Mouse (Mus musculus) stomach, embryonic 16.5 days (tissue): Measurements from ENCODE around the gene Prr7. TPM values are rescaled to one million over a fixed set of nuclear protein-coding genes. Genes with fewer than 3 reads are reported as not detected.

ENCODE experiments used
- ATAC-seq: fragments of 200-750 bp; cut with Nextera tagmentation; 2 replicates; pipeline ENCODE4 v1.8.0; 2017; ENCODE audit warnings: moderate number of reproducible peaks, moderate TSS enrichment; ENCODE audit not compliant: insufficient read depth, low FRiP score
- H3K27ac ChIP-seq: fragments of 300-500 bp; sonication (generic); 2 replicates; pipeline ENCODE4 v1.5.1; 2014; ENCODE audit warnings: low read length
- H3K27me3 ChIP-seq: fragments of 300-500 bp; sonication (generic); 2 replicates; pipeline ENCODE4 v1.6.1; 2014; ENCODE audit warnings: low read length, control low read depth, mixed read lengths; ENCODE audit not compliant: control insufficient read depth, insufficient read depth
- H3K36me3 ChIP-seq: fragments of 300-500 bp; sonication (generic); 2 replicates; pipeline ENCODE4 v1.6.1; 2014; ENCODE audit warnings: low read length; ENCODE audit not compliant: control insufficient read depth, insufficient read depth
- H3K4me1 ChIP-seq: fragments of 300-500 bp; sonication (generic); 2 replicates; pipeline ENCODE4 v1.6.1; 2014; ENCODE audit warnings: low read length, control low read depth, mixed read lengths; ENCODE audit not compliant: control insufficient read depth, insufficient read depth
- H3K4me2 ChIP-seq: fragments of 300-500 bp; sonication (generic); 2 replicates; pipeline ENCODE4 v1.6.1; 2014; ENCODE audit warnings: low read depth, low read length, mixed read lengths
- H3K4me3 ChIP-seq: fragments of 300-500 bp; sonication (generic); replicated peaks from 2 replicates; pipeline ENCODE4 v1.5.1; 2014; ENCODE audit warnings: mild to moderate bottlenecking, low read length
- H3K9ac ChIP-seq: fragments of 300-500 bp; sonication (generic); 2 replicates; pipeline ENCODE4 v1.6.1; 2014; ENCODE audit warnings: low read length
- H3K9me3 ChIP-seq: fragments of 300-500 bp; sonication (generic); replicated peaks from 2 replicates; pipeline ENCODE4 v1.6.1; 2016; ENCODE audit warnings: low read length, control low read depth; ENCODE audit not compliant: control insufficient read depth
- WGBS: fragments of 180-500 bp; shearing (Covaris S2); extraction: QIAGEN DNeasy Blood & Tissue Kit; methylation state at CpG from one replicate; pipeline ENCODE4 v1.1.7; 2014; 5-methylcytosine and 5-hydroxymethylcytosine counted together
- polyA plus RNA-seq: library from polyadenylated mRNA; unstranded; fragments of >200 nt; fragmentation: Nextera tagmentation; extraction: Ambion mirVana; gene quantifications from 2 replicates; pipeline ENCODE4 v1.2.1, GENCODE M21; 2015

Gene Prr7
- polyA plus RNA-seq, 1 experiment from 2014 or later = 0.26 TPM

DNA sequence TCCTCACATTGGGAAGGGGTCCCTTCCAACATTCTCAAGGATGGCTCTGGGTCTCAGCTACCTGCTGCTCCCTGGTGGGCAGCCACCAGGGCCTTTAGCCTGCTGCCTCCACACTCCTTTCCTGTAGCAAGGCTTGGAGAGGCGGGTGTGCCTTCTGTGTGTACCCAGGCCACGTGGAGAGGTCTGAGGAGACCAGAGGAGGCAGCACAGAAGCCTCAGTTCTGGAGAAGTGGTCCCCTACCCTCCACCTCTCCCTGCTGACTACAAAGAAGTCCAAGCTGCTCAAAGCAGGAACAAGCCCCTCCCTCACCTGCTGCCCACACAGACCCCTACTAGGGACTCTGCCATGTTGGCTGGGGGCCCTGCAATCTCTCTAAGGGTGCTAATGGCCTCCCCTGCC, 30.2 kb downstream of the Prr7 start:
- H3K36me3 ChIP-seq = peaks cover 8% of the 10 kb centered on the region; the same call in 1 of the 2 replicates
- H3K27me3 ChIP-seq = no peaks in the 10 kb centered on the region
- ATAC-seq = no peak
- no peak overlapping the region for H3K4me3 ChIP-seq
- H3K4me2 ChIP-seq = no peak overlapping the region
- no peaks in the 10 kb centered on the region for H3K9me3 ChIP-seq
- H3K9ac ChIP-seq = no peak overlapping the region
- no peak overlapping the region for H3K27ac ChIP-seq
- peaks cover 7% of the 10 kb centered on the region; the same call in 1 of the 2 replicates for H3K4me1 ChIP-seq
- 20% methylated on average over 2 of the region's 2 CpGs for WGBS

DNA sequence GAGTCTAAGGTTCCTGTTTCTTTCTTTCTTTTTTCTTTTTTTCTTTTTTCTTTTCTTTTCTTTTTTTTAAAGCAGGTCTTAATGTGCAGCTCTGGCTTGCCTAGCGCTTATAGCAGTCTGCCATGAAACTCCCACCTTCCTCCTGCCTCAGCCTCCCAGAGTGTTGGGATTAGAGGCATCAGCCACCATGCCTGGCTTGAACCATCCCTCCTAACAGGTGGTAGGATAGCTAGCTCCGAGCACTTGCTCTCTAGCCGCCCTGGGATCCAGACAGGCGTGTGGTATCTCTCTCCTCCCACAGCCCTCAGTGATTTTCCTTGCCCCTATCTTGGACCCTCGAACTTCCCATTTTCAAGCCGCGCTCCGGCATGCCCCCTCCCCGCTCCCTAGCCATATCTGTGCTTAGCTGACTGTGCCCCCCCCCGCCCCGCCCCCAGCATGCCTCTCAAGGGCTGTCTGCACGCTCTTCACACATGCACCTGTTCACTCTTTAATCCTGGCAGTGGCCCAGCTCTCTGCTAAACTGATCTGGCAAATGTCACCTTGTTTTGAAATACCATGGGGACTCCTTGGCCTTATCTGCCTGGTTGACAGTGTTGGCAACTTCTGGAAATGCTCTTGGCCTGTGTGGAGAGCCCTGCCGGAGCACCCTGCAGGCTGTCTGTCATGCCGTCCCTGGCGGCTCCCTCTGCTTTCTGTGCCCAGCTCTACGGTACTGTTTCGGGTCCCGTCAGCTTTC, 31.0 kb downstream of the Prr7 start:
- Histone ChIP-seq H3K27me3 (no peaks in the 10 kb centered on the region), H3K4me2 (no peak overlapping the region), H3K9ac (no peak overlapping the region), H3K36me3 (peaks cover 8% of the 10 kb centered on the region; the same call in 1 of the 2 replicates), H3K27ac (no peak overlapping the region), H3K4me3 (no peak overlapping the region), H3K4me1 (peaks cover 7% of the 10 kb centered on the region; the same call in 1 of the 2 replicates), H3K9me3 (no peaks in the 10 kb centered on the region)
- WGBS = 15% methylated on average over 18 of the region's 18 CpGs
- peak; percentile 47; the same call in 1 of the 2 replicates for ATAC-seq

DNA sequence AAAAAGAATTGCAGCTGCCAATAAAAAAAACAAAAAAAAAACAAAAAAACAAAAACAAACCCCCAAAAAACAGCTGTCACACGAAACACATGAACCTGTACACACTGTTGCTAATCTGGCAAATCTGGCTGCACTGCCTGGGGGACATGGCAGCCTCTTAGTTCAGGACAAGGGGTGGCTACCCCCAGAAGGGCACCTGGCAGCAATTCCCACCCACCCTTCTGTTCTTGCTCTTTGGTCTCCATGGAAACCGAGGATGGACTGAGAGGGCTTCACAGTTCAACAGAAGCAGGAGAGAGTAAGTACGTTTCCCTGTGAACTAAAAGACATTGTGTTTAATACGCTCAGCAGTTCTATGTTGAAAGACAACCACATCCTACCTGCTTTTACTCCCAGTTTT, 31.6 kb downstream of the Prr7 start:
- H3K36me3 ChIP-seq = peaks cover 8% of the 10 kb centered on the region; the same call in 1 of the 2 replicates
- H3K9me3 ChIP-seq = no peaks in the 10 kb centered on the region
- no peak for ATAC-seq
- H3K27me3 ChIP-seq = no peaks in the 10 kb centered on the region
- H3K4me1 ChIP-seq = peaks cover 7% of the 10 kb centered on the region; the same call in 1 of the 2 replicates
- H3K4me2 ChIP-seq = no peak overlapping the region
- H3K27ac ChIP-seq = no peak overlapping the region
- H3K9ac ChIP-seq = no peak overlapping the region
- WGBS = 46% methylated on average over 4 of the region's 4 CpGs
- H3K4me3 ChIP-seq = no peak overlapping the region

DNA sequence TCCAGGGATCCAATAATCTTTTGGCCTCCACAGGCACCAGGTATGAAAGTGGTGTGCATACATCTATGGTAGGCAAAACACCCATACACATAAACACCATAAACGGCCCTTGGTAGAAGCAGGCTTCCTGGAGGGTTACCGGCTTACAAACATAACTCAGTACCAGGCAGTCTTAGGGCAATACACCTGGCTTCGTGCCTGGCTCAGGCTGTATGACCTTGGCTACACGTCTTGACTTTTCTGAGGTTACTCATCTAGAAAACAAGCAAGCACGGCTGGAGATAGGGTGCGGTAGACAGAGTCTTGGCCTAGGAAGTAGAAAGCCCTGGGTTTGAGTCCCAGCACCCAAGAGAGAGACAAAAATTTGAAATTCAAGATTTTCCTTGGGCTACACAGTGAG, 32.6 kb downstream of the Prr7 start:
- peaks cover 7% of the 10 kb centered on the region; the same call in 1 of the 2 replicates for H3K4me1 ChIP-seq
- WGBS = 81% methylated on average over 6 of the region's 6 CpGs
- no peak overlapping the region for H3K4me2 ChIP-seq
- H3K36me3 ChIP-seq = peaks cover 8% of the 10 kb centered on the region; the same call in 1 of the 2 replicates
- no peak for ATAC-seq
- H3K27ac ChIP-seq = no peak overlapping the region
- no peak overlapping the region for H3K9ac ChIP-seq
- no peak overlapping the region for H3K4me3 ChIP-seq
- no peaks in the 10 kb centered on the region for H3K27me3 ChIP-seq
- no peaks in the 10 kb centered on the region for H3K9me3 ChIP-seq

DNA sequence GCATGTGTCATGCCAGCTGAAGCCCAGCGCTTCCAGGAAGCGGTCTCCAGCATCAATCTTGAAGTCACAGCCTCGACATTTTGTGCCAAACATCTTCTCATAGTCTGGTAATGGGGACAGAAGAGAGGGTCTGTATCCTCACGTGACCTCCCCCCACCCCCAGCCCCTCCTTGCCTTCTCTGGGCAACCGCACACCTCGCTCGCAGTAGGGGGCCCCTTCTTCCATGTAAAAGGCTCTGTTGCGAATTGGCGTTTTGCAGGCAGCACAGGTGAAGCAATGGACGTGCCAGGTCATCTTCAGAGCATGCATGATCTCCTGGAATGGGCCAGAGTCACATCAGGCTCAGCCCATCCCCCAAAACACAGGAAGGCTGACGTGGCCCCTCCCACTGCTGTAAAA, 34.8 kb downstream of the Prr7 start:
- Histone ChIP-seq H3K27ac (no peak overlapping the region), H3K9ac (no peak overlapping the region), H3K4me3 (no peak overlapping the region), H3K4me2 (no peak overlapping the region), H3K36me3 (peaks cover 8% of the 10 kb centered on the region; the same call in 1 of the 2 replicates), H3K9me3 (no peaks in the 10 kb centered on the region), H3K27me3 (no peaks in the 10 kb centered on the region), H3K4me1 (peaks cover 7% of the 10 kb centered on the region; the same call in 1 of the 2 replicates)
- ATAC-seq = no peak
- WGBS = 51% methylated on average over 11 of the region's 11 CpGs

DNA sequence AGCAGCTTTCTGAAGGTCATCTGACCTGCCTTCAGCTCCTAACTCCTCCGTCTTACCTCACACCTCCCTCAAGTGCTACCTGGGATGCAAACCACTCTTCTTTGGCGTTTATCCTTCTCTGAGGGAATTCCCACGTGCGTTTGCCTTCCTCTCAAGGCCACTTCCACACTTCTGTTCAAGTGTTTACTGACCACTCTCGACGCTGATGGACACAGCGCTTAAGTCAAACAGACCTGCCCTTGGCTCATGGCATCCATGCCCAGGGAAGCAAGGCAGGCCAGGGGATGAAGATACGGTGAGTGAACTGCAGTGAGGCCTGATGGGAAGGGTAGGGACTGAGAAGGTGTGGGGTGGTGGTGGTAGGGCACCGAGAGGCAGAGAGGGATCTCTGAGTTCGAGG, 36.5 kb downstream of the Prr7 start:
- WGBS = 68% methylated on average over 10 of the region's 10 CpGs
- Histone ChIP-seq H3K27ac (no peak overlapping the region), H3K9me3 (no peaks in the 10 kb centered on the region), H3K36me3 (peaks cover 23% of the 10 kb centered on the region), H3K27me3 (no peaks in the 10 kb centered on the region), H3K4me1 (peaks cover 4% of the 10 kb centered on the region; the same call in 1 of the 2 replicates), H3K4me2 (no peak overlapping the region), H3K9ac (no peak overlapping the region), H3K4me3 (no peak overlapping the region)
- no peak for ATAC-seq

DNA sequence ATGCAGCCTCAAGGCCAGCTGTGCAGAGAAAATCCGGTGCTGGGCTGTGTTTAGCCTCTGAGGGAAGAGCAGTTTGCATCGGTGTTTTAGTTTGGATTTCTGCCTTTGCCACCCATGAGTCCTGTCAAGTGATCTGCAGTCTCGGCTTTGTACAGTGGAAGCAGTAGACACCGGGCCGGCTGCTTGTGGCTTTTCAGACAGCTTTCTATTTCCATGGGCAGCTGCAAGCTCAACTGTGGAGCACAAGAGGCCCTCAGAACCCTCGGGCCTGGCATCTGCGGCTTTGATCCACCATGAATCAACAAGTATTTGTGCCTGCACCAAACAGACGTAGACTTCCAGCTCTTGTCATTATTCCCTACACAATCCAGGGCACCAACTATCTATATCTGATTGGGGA, 38.3 kb downstream of the Prr7 start:
- Histone ChIP-seq H3K27me3 (no peaks in the 10 kb centered on the region), H3K9ac (no peak overlapping the region), H3K27ac (no peak overlapping the region), H3K4me3 (no peak overlapping the region), H3K9me3 (no peaks in the 10 kb centered on the region), H3K4me1 (no peaks in the 10 kb centered on the region), H3K36me3 (peaks cover 32% of the 10 kb centered on the region), H3K4me2 (no peak overlapping the region)
- WGBS = 81% methylated on average over 8 of the region's 8 CpGs
- no peak for ATAC-seq

DNA sequence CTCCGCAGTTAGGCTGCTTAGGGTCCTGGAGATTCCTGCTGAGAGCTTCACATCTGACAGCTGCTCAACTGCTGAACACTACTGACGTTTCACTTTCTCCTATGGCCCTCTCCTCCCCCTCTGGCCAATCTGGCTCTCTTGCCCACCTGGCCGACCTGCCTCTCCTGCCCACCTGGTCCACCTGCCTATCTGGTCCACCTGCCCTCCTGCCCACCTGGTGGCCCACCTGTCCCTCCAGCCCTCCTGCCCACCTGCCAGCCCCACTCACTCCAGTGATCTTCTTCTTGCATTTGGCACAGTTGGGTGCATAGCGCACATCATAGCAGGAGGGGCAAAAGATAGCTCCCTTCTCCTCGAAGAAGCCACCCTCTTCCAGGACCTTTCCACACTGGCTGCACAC, 40.3 kb downstream of the Prr7 start:
- H3K36me3 ChIP-seq = peaks cover 31% of the 10 kb centered on the region
- ATAC-seq = no peak
- H3K27me3 ChIP-seq = no peaks in the 10 kb centered on the region
- H3K4me1 ChIP-seq = peaks cover 10% of the 10 kb centered on the region; the same call in 1 of the 2 replicates
- no peak overlapping the region for H3K9ac ChIP-seq
- H3K4me2 ChIP-seq = no peak overlapping the region
- H3K4me3 ChIP-seq = no peak overlapping the region
- H3K27ac ChIP-seq = no peak overlapping the region
- 87% methylated on average over 5 of the region's 5 CpGs for WGBS
- H3K9me3 ChIP-seq = no peaks in the 10 kb centered on the region

DNA sequence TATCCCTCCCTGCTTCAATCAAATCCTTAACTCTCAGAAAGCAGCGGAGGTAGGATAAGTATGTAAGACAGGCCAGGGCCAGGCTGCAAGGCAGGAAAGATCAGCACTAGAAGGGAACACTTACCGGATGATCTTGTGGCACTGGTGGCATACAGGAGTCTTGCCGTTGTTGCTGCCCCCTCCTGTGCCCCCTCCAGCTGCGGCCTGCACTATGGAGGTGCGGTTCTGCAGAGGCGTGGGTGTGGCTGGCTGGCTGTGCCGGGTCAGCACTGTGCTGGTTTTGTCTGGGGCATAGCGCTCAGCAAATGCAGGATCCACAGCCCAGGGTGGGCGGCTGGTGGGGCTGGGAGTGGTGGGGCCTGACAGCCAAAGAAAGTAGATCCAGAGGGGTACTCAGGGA, 41.7 kb downstream of the Prr7 start:
- Histone ChIP-seq H3K9me3 (no peaks in the 10 kb centered on the region), H3K27me3 (no peaks in the 10 kb centered on the region), H3K27ac (no peak overlapping the region), H3K9ac (no peak overlapping the region), H3K36me3 (peaks cover 31% of the 10 kb centered on the region), H3K4me2 (no peak overlapping the region), H3K4me1 (peaks cover 23% of the 10 kb centered on the region), H3K4me3 (no peak overlapping the region)
- no peak for ATAC-seq
- WGBS = 89% methylated on average over 9 of the region's 9 CpGs
